Mouse (Mus musculus) heart, postnatal 0 days (tissue): Measurements from ENCODE around the gene Polr2g.

ENCODE experiments used
- CTCF ChIP-seq: IDR thresholded peaks from 2 replicates; pipeline ENCODE4 v1.5.1; 2016; ENCODE audit warnings: antibody characterized with exemption, control low read depth, low read depth
- EP300 ChIP-seq: IDR thresholded peaks from 2 replicates; pipeline ENCODE4 v1.6.1; 2016; ENCODE audit warnings: antibody characterized with exemption, low read depth

GRCm38 (mm10) chr19:8841012-8841411 is 42.6 kb upstream of the Polr2g start:
- no peak for TF ChIP-seq CTCF
- TF ChIP-seq EP300, result no peak
